Mouse (Mus musculus) kidney, postnatal 0 days (tissue): ENCODE measurements around the gene Aknad1. TPM values are rescaled to one million over a fixed set of nuclear protein-coding genes. Genes with fewer than 3 reads are reported as not detected.

Source experiments
- ATAC-seq: fragments of 200-750 bp; cut with Nextera tagmentation; replicated peaks from 2 replicates; pipeline ENCODE4 v1.8.0; 2017; ENCODE audit warnings: low read depth, moderate number of reproducible peaks, moderate TSS enrichment, moderate library complexity; ENCODE audit not compliant: low FRiP score
- DNase-seq: peaks from one replicate; pipeline ENCODE4 v3.0.0-alpha.2; 2016; ENCODE audit warnings: low spot score
- H3K27ac ChIP-seq: fragments of 300-500 bp; sonication (generic); 2 replicates; pipeline ENCODE4 v1.5.1; 2014; ENCODE audit warnings: mild to moderate bottlenecking
- H3K27me3 ChIP-seq: fragments of 300-500 bp; sonication (generic); 2 replicates; pipeline ENCODE4 v1.6.1; 2014; ENCODE audit warnings: low read length, mixed read lengths; ENCODE audit not compliant: insufficient read depth
- H3K36me3 ChIP-seq: fragments of 300-500 bp; sonication (generic); 2 replicates; pipeline ENCODE4 v1.6.1; 2014; ENCODE audit warnings: low read length, mixed read lengths; ENCODE audit not compliant: insufficient read depth
- H3K4me1 ChIP-seq: fragments of 300-500 bp; sonication (generic); replicated peaks from 2 replicates; pipeline ENCODE4 v1.6.1; 2014; ENCODE audit warnings: antibody characterized with exemption, low read length, mixed read lengths; ENCODE audit not compliant: insufficient read depth
- H3K4me2 ChIP-seq: fragments of 300-500 bp; sonication (generic); 2 replicates; pipeline ENCODE4 v1.6.1; 2014; ENCODE audit warnings: mild to moderate bottlenecking, low read length, moderate library complexity, mixed read lengths
- H3K4me3 ChIP-seq: fragments of 300-500 bp; sonication (generic); replicated peaks from 2 replicates; pipeline ENCODE4 v1.5.1; 2014; ENCODE audit warnings: low read depth, low read length
- H3K9ac ChIP-seq: fragments of 300-500 bp; sonication (generic); 2 replicates; pipeline ENCODE4 v1.6.1; 2014; ENCODE audit warnings: low read depth, low read length
- H3K9me3 ChIP-seq: fragments of 300-500 bp; sonication (generic); replicated peaks from 2 replicates; pipeline ENCODE4 v1.6.1; 2016; ENCODE audit warnings: low read length, inconsistent platforms, mixed read lengths
- CTCF ChIP-seq: IDR thresholded peaks from 2 replicates; pipeline ENCODE4 v1.5.1; 2016; ENCODE audit warnings: antibody characterized with exemption, low read depth, mild to moderate bottlenecking, moderate library complexity
- WGBS: fragments of 180-500 bp; shearing (Covaris S2); extraction: QIAGEN DNeasy Blood & Tissue Kit; methylation state at CpG from one replicate; pipeline ENCODE4 v1.1.7; 2014; 5-methylcytosine and 5-hydroxymethylcytosine counted together
- polyA plus RNA-seq: library from polyadenylated mRNA; unstranded; fragments of >200 nt; fragmentation: Nextera tagmentation; extraction: Ambion mirVana; gene quantifications from 2 replicates; pipeline ENCODE4 v1.2.1, GENCODE M21; 2015

Gene Aknad1
- polyA plus RNA-seq, 1 experiment from 2014 or later, result not detected

GRCm38 (mm10) chr3:108756131-108756530, 16.7 kb downstream of the Aknad1 start:
- no peak for TF ChIP-seq CTCF
- WGBS, result 84% methylated on average over 1 of the region's 1 CpGs
- H3K4me3 ChIP-seq, result no peak overlapping the region
- no peaks in the 10 kb centered on the region for H3K4me1 ChIP-seq
- H3K9ac ChIP-seq, result no peak overlapping the region
- 0 out of 2 replicates have a peak, but pooled peaks cover 4% of the 10 kb centered on the region for H3K27me3 ChIP-seq
- no peak overlapping the region for H3K27ac ChIP-seq
- H3K4me2 ChIP-seq, result no peak overlapping the region
- no peaks in the 10 kb centered on the region for H3K9me3 ChIP-seq
- no peak for DNase-seq
- no peaks in the 10 kb centered on the region for H3K36me3 ChIP-seq
- ATAC-seq, result no peak

GRCm38 (mm10) chr3:108757570-108757969, 18.1 kb downstream of the Aknad1 start:
- Histone ChIP-seq H3K9ac (no peak overlapping the region), H3K27me3 (0 out of 2 replicates have a peak, but pooled peaks cover 4% of the 10 kb centered on the region), H3K4me1 (no peaks in the 10 kb centered on the region), H3K4me2 (no peak overlapping the region), H3K9me3 (no peaks in the 10 kb centered on the region), H3K4me3 (no peak overlapping the region), H3K36me3 (no peaks in the 10 kb centered on the region), H3K27ac (no peak overlapping the region)
- TF ChIP-seq CTCF, result no peak
- DNase-seq (no peak), ATAC-seq (no peak)
- 62% methylated on average over 9 of the region's 9 CpGs for WGBS

GRCm38 (mm10) chr3:108759566-108760420, 20.3 kb downstream of the Aknad1 start:
- Histone ChIP-seq H3K9me3 (no peaks in the 10 kb centered on the region), H3K36me3 (no peaks in the 10 kb centered on the region), H3K27me3 (0 out of 2 replicates have a peak, but pooled peaks cover 4% of the 10 kb centered on the region), H3K9ac (no peak overlapping the region), H3K4me3 (no peak overlapping the region), H3K4me1 (no peaks in the 10 kb centered on the region), H3K4me2 (no peak overlapping the region), H3K27ac (no peak overlapping the region)
- ATAC-seq (0 out of 2 replicates have a peak, but pooled peaks have one; percentile 40), DNase-seq (peak; percentile 93)
- TF ChIP-seq CTCF, result no peak
- WGBS, result 56% methylated on average over 11 of the region's 11 CpGs

- Histone ChIP-seq H3K9me3 (no peaks in the 10 kb centered on the region), H3K4me1 (no peaks in the 10 kb centered on the region), H3K9ac (no peak overlapping the region), H3K27me3 (0 out of 2 replicates have a peak, but pooled peaks cover under 1% of the 10 kb centered on the region), H3K27ac (no peak overlapping the region), H3K36me3 (no peaks in the 10 kb centered on the region), H3K4me3 (no peak overlapping the region), H3K4me2 (no peak overlapping the region)
- 70% methylated on average over 7 of the region's 7 CpGs for WGBS
- TF ChIP-seq CTCF, result no peak
- DNase-seq (no peak), ATAC-seq (no peak)
Measured at GRCm38 (mm10) chr3:108762597-108763111, 23.2 kb downstream of the Aknad1 start.

- no peaks in the 10 kb centered on the region for H3K4me1 ChIP-seq
- no peak overlapping the region for H3K27ac ChIP-seq
- no peak overlapping the region for H3K9ac ChIP-seq
- no peak for TF ChIP-seq CTCF
- H3K27me3 ChIP-seq, result no peaks in the 10 kb centered on the region
- no peak overlapping the region for H3K4me2 ChIP-seq
- ATAC-seq (no peak), DNase-seq (no peak)
- no peaks in the 10 kb centered on the region for H3K36me3 ChIP-seq
- no peaks in the 10 kb centered on the region for H3K9me3 ChIP-seq
- 72% methylated on average over 2 of the region's 2 CpGs for WGBS
- no peak overlapping the region for H3K4me3 ChIP-seq
Measured at GRCm38 (mm10) chr3:108763691-108764090, 24.2 kb downstream of the Aknad1 start.

- DNase-seq (peak; percentile 12), ATAC-seq (no peak)
- TF ChIP-seq CTCF, result no peak
- WGBS, result 41% methylated on average over 7 of the region's 7 CpGs
- H3K4me2 ChIP-seq, result no peak overlapping the region
- no peaks in the 10 kb centered on the region for H3K9me3 ChIP-seq
- no peak overlapping the region for H3K27ac ChIP-seq
- no peaks in the 10 kb centered on the region for H3K27me3 ChIP-seq
- H3K4me3 ChIP-seq, result no peak overlapping the region
- H3K9ac ChIP-seq, result no peak overlapping the region
- no peaks in the 10 kb centered on the region for H3K4me1 ChIP-seq
- no peaks in the 10 kb centered on the region for H3K36me3 ChIP-seq
Measured at GRCm38 (mm10) chr3:108764976-108765375, 25.5 kb downstream of the Aknad1 start.
